Mouse (Mus musculus) erythroblast, embryonic 14.5 days (primary cell): ENCODE data around the gene Sfrp4.

Experiments
- GATA1 ChIP-seq: IDR thresholded peaks from 2 replicates; pipeline ENCODE4 v1.6.1; 2012; ENCODE audit warnings: low read length, inconsistent platforms, mixed read lengths
- TAL1 ChIP-seq: IDR thresholded peaks from 3 replicates; pipeline ENCODE4 v1.6.1; 2012; ENCODE audit warnings: low read length, inconsistent platforms, mixed read lengths

GRCm38 (mm10) chr13:19575947-19576346 lies 47.0 kb upstream of the Sfrp4 start:
- TF ChIP-seq GATA1 (no peak), TAL1 (no peak)
